Mouse (Mus musculus) bone marrow macrophage, adult 2 months (primary cell): ENCODE measurements at regions not wholly inside any gene's neighbourhood (a gene's known extent, or its start where the extent isn't known, plus 50 kb on each side); places are given as distances from the start of the nearest gene placed in this dataset.

Source experiments
- CTCF ChIP-seq: IDR thresholded peaks from 2 replicates; pipeline ENCODE4 v1.5.1; 2012; ENCODE audit warnings: low read depth, mild to moderate bottlenecking, low read length, moderate library complexity
- POLR2A ChIP-seq: IDR thresholded peaks from 2 replicates; pipeline ENCODE4 v1.6.1; 2012; ENCODE audit warnings: mild to moderate bottlenecking, low read depth, low read length, borderline replicate concordance

DNA sequence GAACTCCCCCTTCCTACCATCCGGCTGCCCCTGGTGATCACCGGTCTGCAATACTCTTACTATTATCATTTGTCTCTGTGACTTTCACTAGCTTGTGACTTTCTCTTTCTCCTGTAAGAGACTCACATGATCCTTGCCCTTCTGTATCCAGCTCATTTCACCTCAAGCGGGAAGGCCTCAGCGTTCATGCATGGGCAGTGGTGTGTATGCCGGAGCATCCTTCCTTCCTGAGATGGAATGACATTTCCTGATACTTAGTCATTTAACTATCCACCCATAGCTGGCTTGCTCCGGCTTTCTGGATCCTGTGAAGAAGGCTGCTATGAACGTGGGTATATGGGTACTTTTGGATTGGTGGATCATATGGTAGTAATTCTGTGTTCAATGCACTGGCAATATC lies 194.1 kb downstream of the Fgf9 start:
- TF ChIP-seq CTCF = no peak
- no peak for TF ChIP-seq POLR2A
